Mouse (Mus musculus) liver, embryonic 14.5 days (tissue): ENCODE data around the gene Olfr1381.
"Not testable (repeated sequence)": the region's sequence is repeated elsewhere in the genome, so short reads cannot be mapped to it uniquely, and the experiment has no call there.

ENCODE experiments used
- CTCF ChIP-seq: IDR thresholded peaks from 2 replicates; pipeline ENCODE4 v1.5.1; 2016; ENCODE audit warnings: antibody characterized with exemption, low read depth, control low read depth
- EP300 ChIP-seq: IDR thresholded peaks from 2 replicates; pipeline ENCODE4 v1.6.1; 2016; ENCODE audit warnings: antibody characterized with exemption, low read depth

DNA sequence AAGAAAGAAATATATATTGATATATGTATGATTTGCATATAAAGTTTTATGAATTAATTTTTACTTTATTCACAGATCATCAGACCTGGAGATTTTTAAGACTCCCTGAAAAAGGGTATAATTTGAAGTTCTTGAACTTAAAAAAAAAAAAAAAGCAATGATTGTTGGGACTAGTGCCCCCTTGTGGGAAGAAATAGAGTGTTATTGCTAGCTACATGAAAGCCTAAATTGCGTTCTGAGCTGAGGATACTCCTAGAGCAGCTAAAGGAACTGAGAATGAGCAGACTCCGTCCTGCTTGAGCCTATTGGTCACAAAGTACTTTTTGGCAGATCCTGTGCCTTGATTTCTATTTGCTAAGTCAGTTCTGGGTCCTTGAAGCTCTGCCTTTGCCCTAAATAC is 31.8 kb downstream of the Olfr1381 start:
- TF ChIP-seq CTCF, EP300: not testable (repeated sequence)
